Mouse (Mus musculus) neural tube, embryonic 14.5 days (tissue): ENCODE data around the gene Ddx56. TPM values are rescaled to one million over a fixed set of nuclear protein-coding genes. Genes with fewer than 3 reads are reported as not detected.
A peak's percentile ranks its signal among the peaks of the same experiment; 100 is the strongest.

Source experiments
- ATAC-seq: fragments of 200-750 bp; cut with Nextera tagmentation; 2 replicates; pipeline ENCODE4 v1.8.0; 2017; ENCODE audit warnings: low read depth, mild to moderate bottlenecking, moderate TSS enrichment, moderate library complexity
- H3K27ac ChIP-seq: fragments of 300-500 bp; sonication (generic); 2 replicates; pipeline ENCODE4 v1.5.1; 2014; ENCODE audit warnings: low read depth, mild to moderate bottlenecking, control low read depth, low read length, moderate library complexity, mixed read lengths
- H3K27me3 ChIP-seq: fragments of 300-500 bp; sonication (generic); 2 replicates; pipeline ENCODE4 v1.6.1; 2014; ENCODE audit warnings: low read length; ENCODE audit not compliant: control insufficient read depth, insufficient read depth
- H3K36me3 ChIP-seq: fragments of 300-500 bp; sonication (generic); 2 replicates; pipeline ENCODE4 v1.6.1; 2014; ENCODE audit warnings: low read length, mixed read lengths; ENCODE audit not compliant: control insufficient read depth, insufficient read depth
- H3K4me1 ChIP-seq: fragments of 300-500 bp; sonication (generic); 2 replicates; pipeline ENCODE4 v1.6.1; 2014; ENCODE audit warnings: low read length; ENCODE audit not compliant: control insufficient read depth, insufficient read depth
- H3K4me2 ChIP-seq: fragments of 300-500 bp; sonication (generic); 2 replicates; pipeline ENCODE4 v1.6.1; 2014; ENCODE audit warnings: mild to moderate bottlenecking, low read depth, low read length, control low read depth
- H3K4me3 ChIP-seq: fragments of 300-500 bp; sonication (generic); 2 replicates; pipeline ENCODE4 v1.5.1; 2014; ENCODE audit warnings: low read depth, low read length, control low read depth, mixed read lengths
- H3K9ac ChIP-seq: fragments of 300-500 bp; sonication (generic); replicated peaks from 2 replicates; pipeline ENCODE4 v1.6.1; 2014; ENCODE audit warnings: low read depth, mild to moderate bottlenecking, control low read depth, low read length, mixed read lengths
- H3K9me3 ChIP-seq: fragments of 300-500 bp; sonication (generic); 2 replicates; pipeline ENCODE4 v1.6.1; 2016; ENCODE audit warnings: low read length; ENCODE audit not compliant: control insufficient read depth
- WGBS: fragments of 180-500 bp; shearing (Covaris S2); extraction: QIAGEN DNeasy Blood & Tissue Kit; methylation state at CpG from one replicate; pipeline ENCODE4 v1.1.7; 2014; 5-methylcytosine and 5-hydroxymethylcytosine counted together
- polyA plus RNA-seq: library from polyadenylated mRNA; unstranded; fragments of >200 nt; fragmentation: Nextera tagmentation; extraction: Ambion mirVana; gene quantifications from 2 replicates; pipeline ENCODE4 v1.2.1, GENCODE M21; 2014

Ddx56 gene
- polyA plus RNA-seq, 1 experiment from 2014 or later: 78.3 TPM

DNA sequence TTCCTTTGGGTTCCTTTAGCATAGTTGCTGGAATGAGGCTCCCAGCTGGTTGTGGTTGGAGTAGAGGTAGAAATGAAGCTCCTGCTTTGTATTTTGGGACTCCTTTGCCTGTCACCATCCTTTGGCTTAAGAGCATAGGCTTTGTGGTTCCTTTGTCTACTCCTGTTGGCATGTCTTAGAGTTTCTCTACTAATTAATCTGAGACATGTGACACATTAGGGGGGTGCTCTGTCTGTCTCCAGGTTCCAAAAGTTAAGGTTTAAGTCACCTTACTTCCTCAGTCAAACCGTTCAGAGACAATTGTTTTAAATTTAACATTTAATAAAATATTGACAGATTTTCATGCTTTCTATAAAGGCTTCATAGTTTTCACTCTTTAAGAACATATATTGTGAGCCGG lies 26.0 kb upstream of the Ddx56 start:
- ATAC-seq: no peak
- Histone ChIP-seq H3K4me3 (no peak overlapping the region), H3K27me3 (no peaks in the 10 kb centered on the region), H3K27ac (no peak overlapping the region), H3K4me2 (no peak overlapping the region), H3K9me3 (no peaks in the 10 kb centered on the region), H3K36me3 (peaks cover 14% of the 10 kb centered on the region; the same call in 1 of the 2 replicates), H3K9ac (no peak overlapping the region), H3K4me1 (peaks cover 6% of the 10 kb centered on the region)
- 98% methylated on average over 2 of the region's 2 CpGs for WGBS

DNA sequence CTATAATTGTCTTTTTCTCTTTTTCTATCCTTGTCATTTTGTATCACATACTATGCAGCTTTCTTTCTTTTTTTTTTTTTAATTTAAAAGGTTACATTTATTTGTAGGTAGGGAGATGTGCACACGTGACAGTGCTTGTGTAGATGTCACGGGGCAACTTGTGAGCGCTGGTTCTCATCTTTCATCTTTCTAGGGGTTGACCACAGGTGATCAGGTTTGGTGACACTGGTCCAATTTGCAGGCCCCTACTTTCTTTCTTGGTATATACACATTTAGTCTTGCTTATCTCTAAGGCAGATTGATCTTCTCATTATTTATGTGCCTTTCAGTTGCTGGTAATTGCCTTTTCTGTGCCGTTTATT lies 25.4 kb upstream of the Ddx56 start:
- 97% methylated on average over 4 of the region's 4 CpGs for WGBS
- H3K4me2 ChIP-seq: peak overlapping the region; percentile 78
- H3K27ac ChIP-seq: 0 out of 2 replicates have a peak overlapping the region, but pooled peaks have one; percentile 95
- no peak overlapping the region; the same call in 1 of the 2 replicates for H3K4me3 ChIP-seq
- no peaks in the 10 kb centered on the region for H3K27me3 ChIP-seq
- peaks cover 10% of the 10 kb centered on the region; the same call in 1 of the 2 replicates for H3K36me3 ChIP-seq
- H3K4me1 ChIP-seq: peaks cover 6% of the 10 kb centered on the region
- no peaks in the 10 kb centered on the region for H3K9me3 ChIP-seq
- no peak for ATAC-seq
- H3K9ac ChIP-seq: no peak overlapping the region

DNA sequence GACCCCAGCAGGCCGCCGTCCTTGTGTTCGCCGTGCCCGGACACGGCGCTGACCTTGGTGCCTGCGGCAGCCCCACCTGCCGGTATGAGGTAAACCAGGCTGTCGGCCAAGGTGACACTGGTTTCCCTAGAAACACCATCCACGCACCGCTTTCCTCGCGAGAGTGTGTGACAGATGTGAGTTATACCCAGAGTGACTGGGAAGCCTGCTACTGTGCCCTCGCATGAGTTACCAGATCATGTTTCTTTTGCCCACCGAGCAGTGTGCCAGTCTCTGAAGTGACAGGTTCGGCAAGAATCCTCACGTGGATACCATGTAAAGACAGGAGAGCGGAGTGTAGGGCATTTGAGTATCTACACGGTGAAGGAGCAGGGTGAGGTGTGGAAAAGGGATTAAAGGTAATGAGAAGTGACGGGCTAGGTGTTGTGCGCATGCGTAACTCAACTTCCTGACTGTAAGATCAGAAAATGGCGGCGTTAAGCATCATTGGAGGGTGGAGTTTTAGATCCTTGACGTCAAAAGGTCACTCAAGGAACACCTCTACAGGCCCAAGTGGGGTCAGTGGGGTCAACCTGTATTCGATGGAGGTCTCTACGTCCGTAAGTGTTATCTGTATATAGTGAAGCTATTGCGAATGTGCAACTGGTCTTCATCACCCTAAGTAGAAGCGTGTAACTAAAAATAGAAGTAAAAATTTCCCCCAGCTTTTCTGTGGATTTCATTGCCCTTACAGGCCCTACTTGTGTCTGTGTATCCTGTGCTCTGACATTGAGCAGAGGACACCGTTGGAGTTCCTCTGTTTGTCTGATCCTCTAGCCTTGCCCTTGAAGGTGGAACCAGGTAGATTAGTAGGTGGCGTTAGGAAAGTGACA lies 24.8 kb upstream of the Ddx56 start:
- Histone ChIP-seq H3K9ac (peak overlapping the region; percentile 71), H3K4me2 (peak overlapping the region; percentile 78), H3K27me3 (no peaks in the 10 kb centered on the region), H3K9me3 (no peaks in the 10 kb centered on the region), H3K36me3 (peaks cover 4% of the 10 kb centered on the region; the same call in 1 of the 2 replicates), H3K4me1 (peaks cover 6% of the 10 kb centered on the region), H3K27ac (peak overlapping the region; percentile 95), H3K4me3 (peak overlapping the region; percentile 75)
- WGBS: 21% methylated on average over 31 of the region's 33 CpGs
- peak; percentile 77 for ATAC-seq

DNA sequence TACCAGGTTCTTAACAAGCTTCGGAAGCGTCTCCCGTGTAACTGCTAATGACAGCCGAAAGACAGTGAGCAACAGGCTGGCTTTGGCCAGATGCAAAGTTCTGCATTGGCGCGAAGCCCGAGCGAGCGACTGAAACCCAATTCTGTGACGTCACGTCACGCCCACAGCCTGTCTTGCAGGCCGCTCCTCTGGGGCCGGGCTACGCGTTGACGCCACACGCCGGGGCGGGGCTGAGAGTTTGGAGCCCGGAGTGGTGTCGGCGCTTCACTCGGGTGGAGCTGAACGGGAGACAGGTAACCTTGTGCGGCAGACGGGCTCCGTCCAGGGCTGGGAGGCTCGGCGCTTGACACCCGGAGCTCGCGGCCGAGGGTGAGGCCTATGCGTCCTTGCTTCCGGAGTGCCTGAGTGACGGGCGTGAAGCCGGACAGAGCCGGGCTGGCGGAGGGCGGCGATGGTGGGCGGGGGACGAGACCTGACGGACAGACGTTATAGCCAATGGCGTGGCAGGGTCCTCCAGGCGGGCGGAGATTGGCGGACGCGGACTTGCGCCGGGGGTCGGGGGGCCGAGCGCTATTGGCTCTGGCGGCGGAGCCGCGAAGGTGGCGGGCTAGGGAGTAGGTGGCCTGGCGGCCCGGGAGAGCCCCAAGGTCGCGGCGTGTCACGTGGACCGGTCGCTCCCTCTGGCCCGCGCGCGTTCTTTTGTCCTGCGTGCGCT lies 24.0 kb upstream of the Ddx56 start, which contains the start of gene Ogdh:
Gene Ogdh (plus strand): TSS at position 233 of the 715 bp plus-strand sequence.
- ATAC-seq: peak; percentile 98
- H3K9me3 ChIP-seq: no peaks in the 10 kb centered on the region
- peak within 1 kb of the TSS; percentile 75 for H3K4me3 ChIP-seq
- WGBS: under 1% methylated on average over 75 of the region's 77 CpGs
- H3K4me2 ChIP-seq: peak within 1 kb of the TSS; percentile 78
- H3K27ac ChIP-seq: peak within 1 kb of the TSS; percentile 95
- no peaks in the 10 kb centered on the region for H3K36me3 ChIP-seq
- peak within 1 kb of the TSS; percentile 71 for H3K9ac ChIP-seq
- H3K4me1 ChIP-seq: peaks cover 6% of the 10 kb centered on the region
- H3K27me3 ChIP-seq: no peaks in the 10 kb centered on the region

DNA sequence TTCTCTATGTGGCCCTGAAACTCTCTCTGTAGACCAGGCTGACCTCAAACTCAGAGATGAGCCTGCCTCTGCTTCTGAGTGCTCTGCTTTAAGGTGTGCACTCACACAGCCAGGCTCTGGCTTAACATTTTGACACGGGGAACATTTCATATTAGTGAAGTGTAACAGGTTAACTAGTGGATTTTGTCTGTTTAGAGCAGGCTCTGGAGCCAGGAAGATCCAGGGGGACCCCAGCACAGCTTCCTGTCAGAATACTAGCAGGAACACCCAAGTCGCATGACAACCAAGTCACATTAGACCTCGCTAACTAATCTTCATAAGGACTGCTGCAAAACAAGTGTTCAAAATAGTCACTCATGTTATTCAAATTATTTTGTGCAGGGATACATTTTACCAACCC lies 23.3 kb upstream of the Ddx56 start:
- peak overlapping the region; percentile 95 for H3K27ac ChIP-seq
- 35% methylated on average over 3 of the region's 3 CpGs for WGBS

DNA sequence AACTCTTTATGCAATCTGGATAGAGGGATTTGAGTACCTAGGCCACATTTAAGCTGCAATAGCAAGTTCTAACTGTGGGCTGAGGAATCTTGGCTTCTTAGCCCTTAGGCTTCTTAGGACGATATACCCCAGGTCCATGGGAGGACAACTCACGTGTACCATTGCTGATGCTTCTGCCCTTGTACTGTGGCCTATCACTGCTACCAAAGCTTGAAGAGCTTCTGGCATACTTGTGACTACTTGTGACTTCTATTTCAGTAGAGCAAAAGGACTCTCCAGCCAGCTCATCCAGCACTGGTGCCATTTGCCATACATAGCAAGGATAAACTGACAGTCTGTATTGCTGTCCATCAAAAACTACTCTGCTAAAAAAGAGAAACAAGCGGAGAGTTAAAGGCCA lies 22.6 kb upstream of the Ddx56 start:
- 94% methylated on average over 3 of the region's 3 CpGs for WGBS
- Histone ChIP-seq H3K9me3 (no peaks in the 10 kb centered on the region), H3K4me1 (peaks cover 6% of the 10 kb centered on the region), H3K36me3 (no peaks in the 10 kb centered on the region), H3K9ac (no peak overlapping the region), H3K27me3 (no peaks in the 10 kb centered on the region), H3K27ac (no peak overlapping the region), H3K4me2 (no peak overlapping the region), H3K4me3 (no peak overlapping the region)
- no peak for ATAC-seq

More for the DNA sequence above, 23.3 kb upstream of the Ddx56 start:
- no peak for ATAC-seq
- H3K4me1 ChIP-seq: peaks cover 6% of the 10 kb centered on the region
- no peaks in the 10 kb centered on the region for H3K9me3 ChIP-seq
- peak overlapping the region; percentile 75 for H3K4me3 ChIP-seq
- H3K27me3 ChIP-seq: no peaks in the 10 kb centered on the region
- H3K9ac ChIP-seq: peak overlapping the region; percentile 71
- no peaks in the 10 kb centered on the region for H3K36me3 ChIP-seq
- peak overlapping the region; percentile 78 for H3K4me2 ChIP-seq

DNA sequence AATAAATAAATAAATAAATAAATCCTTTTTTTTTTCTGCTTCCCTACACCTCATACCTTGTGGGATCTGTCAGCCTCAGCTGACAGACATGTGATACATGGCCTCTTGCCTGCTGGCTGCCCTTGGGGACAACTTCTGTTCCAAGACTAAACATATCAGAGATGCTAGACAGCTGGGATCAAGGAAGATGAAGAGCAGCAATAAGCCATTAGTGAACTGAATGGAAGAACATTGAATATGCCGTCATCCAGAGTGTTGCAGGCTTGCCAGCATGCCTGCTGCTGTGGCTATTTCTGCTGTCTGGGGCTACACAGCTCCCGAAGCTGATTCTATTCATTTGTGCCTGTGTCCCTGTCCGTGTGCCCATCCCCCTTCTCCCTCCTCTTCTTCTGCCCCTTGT lies 15.4 kb upstream of the Ddx56 start:
- H3K9ac ChIP-seq: no peak overlapping the region
- no peaks in the 10 kb centered on the region for H3K4me1 ChIP-seq
- H3K9me3 ChIP-seq: no peaks in the 10 kb centered on the region
- H3K27me3 ChIP-seq: no peaks in the 10 kb centered on the region
- no peak for ATAC-seq
- no peaks in the 10 kb centered on the region for H3K36me3 ChIP-seq
- WGBS: 60% methylated on average over 3 of the region's 3 CpGs
- H3K27ac ChIP-seq: no peak overlapping the region
- H3K4me3 ChIP-seq: no peak overlapping the region
- no peak overlapping the region for H3K4me2 ChIP-seq

DNA sequence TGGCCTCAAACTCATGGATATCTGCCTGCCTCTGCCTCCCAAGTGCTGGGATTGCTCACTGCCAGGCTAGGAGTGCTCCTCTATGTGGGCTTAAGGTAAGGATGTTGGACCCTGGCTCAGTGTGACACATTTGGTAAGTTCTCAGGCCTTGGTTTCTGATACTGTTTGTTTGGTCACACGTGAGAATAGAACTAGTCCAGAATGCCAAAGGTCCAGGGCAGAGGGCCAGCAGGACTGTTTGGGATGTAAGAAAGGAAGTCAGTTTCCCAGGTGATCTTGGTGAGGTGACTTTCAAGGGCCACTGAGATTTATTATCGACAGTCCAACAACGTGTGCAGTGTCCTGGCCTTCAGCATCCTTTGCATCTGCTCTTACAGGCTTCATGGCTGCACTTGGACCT lies 8.9 kb upstream of the Ddx56 start:
- Histone ChIP-seq H3K27me3 (no peaks in the 10 kb centered on the region), H3K4me1 (peaks cover 15% of the 10 kb centered on the region), H3K4me3 (no peak overlapping the region), H3K9me3 (no peaks in the 10 kb centered on the region), H3K27ac (no peak overlapping the region), H3K9ac (no peak overlapping the region), H3K4me2 (no peak overlapping the region), H3K36me3 (peaks cover 3% of the 10 kb centered on the region; the same call in 1 of the 2 replicates)
- whole genome bisulfite sequencing: 76% methylated on average over 3 of the region's 3 CpGs
- ATAC-seq: no peak

DNA sequence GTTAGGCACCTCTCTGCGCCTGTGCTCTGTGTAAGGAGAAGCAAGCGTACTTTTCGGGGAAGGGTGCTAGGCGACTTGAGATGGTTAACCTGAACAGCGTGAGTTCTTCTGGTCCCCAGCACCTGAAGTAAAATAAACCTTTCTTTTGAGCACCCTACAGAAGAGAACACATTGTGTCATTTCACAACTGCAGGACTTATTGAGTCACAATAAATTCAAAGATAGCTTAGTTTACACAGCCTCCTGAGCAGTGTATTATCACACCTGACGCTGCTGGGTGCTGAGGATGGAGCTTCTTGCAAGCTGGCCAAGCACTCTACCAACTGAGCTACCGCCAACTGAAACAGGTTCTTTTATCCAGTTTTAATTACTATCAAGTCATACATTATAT lies 7.5 kb upstream of the Ddx56 start:
- Histone ChIP-seq H3K9ac (peak overlapping the region; percentile 53), H3K9me3 (no peaks in the 10 kb centered on the region), H3K4me3 (peak overlapping the region; percentile 94), H3K4me2 (peak overlapping the region; percentile 97), H3K4me1 (peaks cover 15% of the 10 kb centered on the region), H3K27ac (peak overlapping the region; percentile 75), H3K27me3 (no peaks in the 10 kb centered on the region), H3K36me3 (peaks cover 16% of the 10 kb centered on the region)
- WGBS: 21% methylated on average over 7 of the region's 7 CpGs
- ATAC-seq: no peak; the same call in 1 of the 2 replicates
